Comparison of ENCODE assay signal across 9 mouse cellular contexts in the genomic region with DNA sequence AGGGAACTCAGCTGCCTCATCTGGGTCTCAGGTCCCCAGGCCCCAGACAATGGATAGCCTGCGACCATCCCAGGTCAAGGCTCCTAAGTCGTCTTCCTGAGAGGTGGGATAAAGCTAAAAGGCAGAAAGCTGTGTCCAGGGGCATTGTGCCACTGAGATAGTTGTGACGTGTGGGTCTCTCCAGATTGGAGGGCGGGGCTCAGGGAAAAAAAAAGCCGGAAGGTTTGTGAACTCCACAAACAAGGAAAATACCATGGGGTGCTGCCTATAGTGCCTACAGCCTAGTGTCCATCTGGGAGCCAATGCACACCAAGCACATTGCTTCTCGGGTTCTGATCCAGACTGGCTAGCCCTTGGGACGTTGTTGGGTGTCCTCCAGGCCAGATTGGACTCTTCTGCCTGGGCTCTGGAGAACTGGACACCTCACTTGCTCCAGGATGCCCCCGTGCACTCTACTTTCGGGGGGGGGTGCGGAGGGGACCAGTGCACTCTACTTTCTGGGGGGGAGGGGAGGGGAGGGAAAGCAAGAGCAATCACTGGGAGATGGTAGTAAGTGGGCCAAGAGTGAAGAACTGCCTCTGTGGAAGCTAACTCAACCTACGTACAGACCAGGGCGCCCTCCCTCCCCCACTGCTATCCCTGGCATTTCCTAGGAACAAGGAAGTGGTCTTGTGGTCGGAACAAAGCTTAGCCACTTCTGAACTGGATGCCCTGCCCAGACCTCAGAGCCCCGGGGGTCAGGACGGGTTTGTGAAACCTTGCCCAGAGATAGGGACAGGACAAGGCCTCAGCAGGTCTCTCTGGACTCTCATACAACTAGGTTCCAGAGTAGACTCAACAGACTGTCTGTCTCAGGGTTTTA. TPM values are rescaled to one million over a fixed set of nuclear protein-coding genes. Genes with fewer than 3 reads are reported as not detected.
DNase-seq lines count a peak whose midpoint lies in the region; ATAC-seq and TF ChIP-seq lines count a peak whose summit lies in the region.
"Had no signal": no experiment of that assay in that cellular context is flagged by ENCODE, and none has a peak within 500 bp of the region (broad histone marks: within the 10 kb centered on the region; RNA-seq: fewer than 3 reads in every experiment).

No protein-coding gene starts in this region.

- H3K27me3 ChIP-seq in cerebellum, adult 2 months (ENCODE audit: control insufficient read depth, insufficient read depth, low read length): no peaks in the 10 kb centered on the region
- H3K27me3 ChIP-seq in midbrain, embryonic 11.5 days (ENCODE audit: control insufficient read depth, insufficient read depth, low read length): no peaks in the 10 kb centered on the region
- no peaks in the 10 kb centered on the region for H3K27me3 ChIP-seq in midbrain, embryonic 15.5 days (replicated peaks)
- H3K27me3 ChIP-seq in stomach, embryonic 16.5 days (ENCODE audit: control insufficient read depth, insufficient read depth, low read length): no peaks in the 10 kb centered on the region

- no peak for TF ChIP-seq POLR2A in cerebellum, adult 2 months (IDR thresholded peaks at IDR 0.05; ENCODE audit: borderline replicate concordance, insufficient read depth, low read length)

- H3K9ac ChIP-seq in midbrain, embryonic 11.5 days (ENCODE audit: low read length): no peak overlapping the region
- no peak overlapping the region for H3K9ac ChIP-seq in midbrain, embryonic 15.5 days
- peak overlapping the region; percentile 42; the same call in 1 of the 2 replicates for H3K9ac ChIP-seq in stomach, embryonic 16.5 days (ENCODE audit: low read length)

- ATAC-seq in cerebellum, adult (ENCODE audit: insufficient number of reproducible peaks, low FRiP score, low TSS enrichment): no peak
- no peak for ATAC-seq in midbrain, embryonic 11.5 days (ENCODE audit: low FRiP score)
- no peak for ATAC-seq in midbrain, embryonic 15.5 days (replicated peaks)
- no peak for ATAC-seq in stomach, embryonic 16.5 days (ENCODE audit: insufficient read depth, low FRiP score)

- peak overlapping the region; percentile 20; the same call in 1 of the 2 replicates for H3K27ac ChIP-seq in cerebellum, adult 2 months (ENCODE audit: insufficient read depth, low read length)
- no peak overlapping the region for H3K27ac ChIP-seq in midbrain, embryonic 11.5 days (ENCODE audit: low read depth, low read length)
- no peak overlapping the region for H3K27ac ChIP-seq in midbrain, embryonic 15.5 days
- no peak overlapping the region for H3K27ac ChIP-seq in stomach, embryonic 16.5 days (ENCODE audit: low read length)
- H3K27ac ChIP-seq: midbrain, embryonic 10.5 days had no signal

- peaks cover 67% of the 10 kb centered on the region for H3K4me1 ChIP-seq in cerebellum, adult 2 months (ENCODE audit: control insufficient read depth, insufficient read depth, low read length)
- H3K4me1 ChIP-seq in midbrain, embryonic 11.5 days (ENCODE audit: control insufficient read depth, insufficient read depth, low read length): 0 out of 2 replicates have a peak, but pooled peaks cover 3% of the 10 kb centered on the region
- H3K4me1 ChIP-seq in midbrain, embryonic 15.5 days: no peaks in the 10 kb centered on the region
- peaks cover 41% of the 10 kb centered on the region for H3K4me1 ChIP-seq in stomach, embryonic 16.5 days (ENCODE audit: control insufficient read depth, insufficient read depth, low read length)

- no peak for DNase-seq in cerebellum, adult 2 months
- peak; percentile 85 for DNase-seq in midbrain, embryonic 11.5 days (ENCODE audit: low spot score, missing footprints)
- DNase-seq in kidney, postnatal 25 days: peak; percentile 57 to 80
- no peak for DNase-seq in urinary bladder, postnatal 36 days (ENCODE audit: low spot score in 2 of 2)
- DNase-seq in layer of hippocampus, adult 9-10 months (ENCODE audit: low spot score): no peak

- TF ChIP-seq CTCF in cerebellum, adult 2 months (IDR thresholded peaks at IDR 0.05; ENCODE audit: borderline replicate concordance, insufficient read depth, low read depth, low read length): no peak

- H3K4me2 ChIP-seq in midbrain, embryonic 11.5 days: no peak overlapping the region
- H3K4me2 ChIP-seq in midbrain, embryonic 15.5 days: no peak overlapping the region
- no peak overlapping the region for H3K4me2 ChIP-seq in stomach, embryonic 16.5 days (ENCODE audit: low read depth, low read length)

- H3K36me3 ChIP-seq in midbrain, embryonic 11.5 days (ENCODE audit: control insufficient read depth, insufficient read depth, low read length): no peaks in the 10 kb centered on the region
- no peaks in the 10 kb centered on the region for H3K36me3 ChIP-seq in midbrain, embryonic 15.5 days (replicated peaks)
- no peaks in the 10 kb centered on the region for H3K36me3 ChIP-seq in stomach, embryonic 16.5 days (ENCODE audit: control insufficient read depth, insufficient read depth, low read length)
- H3K36me3 ChIP-seq: midbrain, embryonic 10.5 days had no signal

- H3K9me3 ChIP-seq in midbrain, embryonic 11.5 days (ENCODE audit: control insufficient read depth, low read length): no peaks in the 10 kb centered on the region
- no peaks in the 10 kb centered on the region for H3K9me3 ChIP-seq in midbrain, embryonic 15.5 days
- H3K9me3 ChIP-seq in stomach, embryonic 16.5 days (replicated peaks; ENCODE audit: control insufficient read depth, low read length): no peaks in the 10 kb centered on the region
- H3K9me3 ChIP-seq: midbrain, embryonic 10.5 days had no signal

- no peak overlapping the region for H3K4me3 ChIP-seq in cerebellum, adult 2 months (replicated peaks; ENCODE audit: insufficient read depth, low read depth, low read length)
- no peak overlapping the region for H3K4me3 ChIP-seq in midbrain, embryonic 11.5 days (ENCODE audit: low read depth, low read length)
- no peak overlapping the region for H3K4me3 ChIP-seq in midbrain, embryonic 15.5 days
- H3K4me3 ChIP-seq in stomach, embryonic 16.5 days (replicated peaks; ENCODE audit: low read length): no peak overlapping the region
- H3K4me3 ChIP-seq: midbrain, embryonic 10.5 days had no signal

- 69% methylated on average over 15 of the region's 15 CpGs for WGBS in cerebellum, adult 2 months
- 78% methylated on average over 15 of the region's 15 CpGs for WGBS in midbrain, embryonic 11.5 days
- 77% methylated on average over 15 of the region's 15 CpGs for WGBS in midbrain, embryonic 15.5 days
- 65% methylated on average over 15 of the region's 15 CpGs for WGBS in stomach, embryonic 16.5 days

RNA-seq across cellular contexts. Expression of a gene that starts 6.8 kb away (rescaled TPM):
- 23.4 and 24.2 TPM in 2 replicates for polyA plus RNA-seq in cerebellum, adult 2 months (2012; rRNA removed)
- polyA plus RNA-seq in midbrain, embryonic 11.5 days (2014; fragmentation: Nextera tagmentation; extraction: Ambion mirVana): 30.1 and 30.5 TPM in 2 replicates
- polyA plus RNA-seq in midbrain, embryonic 15.5 days (2015; fragmentation: Nextera tagmentation; extraction: Ambion mirVana): 69.0 and 72.4 TPM in 2 replicates
- 58.3 and 59.0 TPM in 2 replicates for polyA plus RNA-seq in stomach, embryonic 16.5 days (2015; fragmentation: Nextera tagmentation; extraction: Ambion mirVana)

RNA-seq across cellular contexts. Expression of a gene that starts 35.8 kb away (rescaled TPM):
- polyA plus RNA-seq in cerebellum, adult 2 months (2012; rRNA removed): 28.6 and 32.0 TPM in 2 replicates
- 72.5 and 81.7 TPM in 2 replicates for polyA plus RNA-seq in midbrain, embryonic 11.5 days (2014; fragmentation: Nextera tagmentation; extraction: Ambion mirVana)
- 60.7 and 69.3 TPM in 2 replicates for polyA plus RNA-seq in midbrain, embryonic 15.5 days (2015; fragmentation: Nextera tagmentation; extraction: Ambion mirVana)
- 105 and 128 TPM in 2 replicates for polyA plus RNA-seq in stomach, embryonic 16.5 days (2015; fragmentation: Nextera tagmentation; extraction: Ambion mirVana)

RNA-seq across cellular contexts. Expression of a gene that starts 36.1 kb away (rescaled TPM):
- polyA plus RNA-seq in cerebellum, adult 2 months (2012; rRNA removed): 17.3 and 18.5 TPM in 2 replicates
- 10.8 and 11.0 TPM in 2 replicates for polyA plus RNA-seq in midbrain, embryonic 11.5 days (2014; fragmentation: Nextera tagmentation; extraction: Ambion mirVana)
- polyA plus RNA-seq in midbrain, embryonic 15.5 days (2015; fragmentation: Nextera tagmentation; extraction: Ambion mirVana): 9.4 and 9.6 TPM in 2 replicates
- polyA plus RNA-seq in stomach, embryonic 16.5 days (2015; fragmentation: Nextera tagmentation; extraction: Ambion mirVana): 13.1 and 14.0 TPM in 2 replicates

Comparison
In these comparisons a context has a peak if more than half of its experiments do, and no peak if none do; other contexts are left out.
1. DNase-seq: peak in midbrain, embryonic 11.5 days (single experiment) and kidney, postnatal 25 days (2 of 2); none in cerebellum, adult 2 months (0 of 2), urinary bladder, postnatal 36 days (0 of 2) and layer of hippocampus, adult 9-10 months (single experiment).